Mouse (Mus musculus): Measurements from ENCODE around the gene Syce1l.

The Syce1l gene

DNA sequence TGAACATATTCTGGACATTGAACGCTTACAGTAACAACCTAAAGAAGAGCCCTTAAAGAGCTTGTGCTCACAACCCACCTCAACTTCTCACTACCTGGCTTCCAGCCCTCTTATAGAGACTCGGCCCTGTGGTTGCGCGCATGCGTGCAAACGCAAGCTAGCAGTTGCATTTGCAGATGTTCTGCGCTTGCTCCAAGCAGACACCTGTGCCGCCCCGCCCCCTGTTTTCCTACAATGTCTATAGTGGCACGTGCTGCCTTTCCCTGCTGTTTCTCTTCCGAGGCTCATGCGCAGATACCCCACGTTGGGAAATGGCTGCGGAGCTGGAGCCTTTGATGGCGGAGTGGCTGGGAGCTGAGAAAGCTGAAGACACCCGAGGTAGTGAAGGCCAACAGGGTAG lies at the start of gene Syce1l:
Gene Syce1l, plus strand, starts transcription at position 288 of the 400 bp plus-strand sequence.
- DNase-seq (ENCODE audit: low read depth), result no peak

DNA sequence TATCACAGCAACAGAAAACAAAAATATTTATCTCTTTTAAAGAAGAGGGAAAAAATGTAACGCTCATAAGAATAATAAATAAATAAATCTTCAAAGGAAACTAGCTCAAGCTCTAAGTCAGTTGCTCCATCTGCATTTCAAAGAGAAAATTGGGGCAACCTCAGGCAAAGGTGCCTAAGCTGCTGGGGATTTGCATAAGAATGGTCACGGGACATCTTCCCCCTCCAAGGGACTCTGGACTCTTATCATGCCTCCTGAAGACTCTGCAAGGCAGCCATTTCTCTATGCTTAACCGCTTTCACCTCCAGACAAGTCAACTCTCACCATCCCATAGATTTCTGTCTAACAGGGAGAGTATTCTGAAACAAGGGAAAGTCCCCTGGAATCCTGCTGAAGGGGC lies 44.6 kb upstream of the Syce1l start:
- no peak for DNase-seq (ENCODE audit: low read depth)

- DNase-seq (ENCODE audit: low read depth), result peak; percentile 24
These were observed 10.4 kb upstream of the Syce1l start for GRCm38 (mm10) chr8:113632634-113633033.

GRCm38 (mm10) chr8:113634161-113634560 lies 8.9 kb upstream of the Syce1l start:
- no peak for DNase-seq (ENCODE audit: low read depth)

DNA sequence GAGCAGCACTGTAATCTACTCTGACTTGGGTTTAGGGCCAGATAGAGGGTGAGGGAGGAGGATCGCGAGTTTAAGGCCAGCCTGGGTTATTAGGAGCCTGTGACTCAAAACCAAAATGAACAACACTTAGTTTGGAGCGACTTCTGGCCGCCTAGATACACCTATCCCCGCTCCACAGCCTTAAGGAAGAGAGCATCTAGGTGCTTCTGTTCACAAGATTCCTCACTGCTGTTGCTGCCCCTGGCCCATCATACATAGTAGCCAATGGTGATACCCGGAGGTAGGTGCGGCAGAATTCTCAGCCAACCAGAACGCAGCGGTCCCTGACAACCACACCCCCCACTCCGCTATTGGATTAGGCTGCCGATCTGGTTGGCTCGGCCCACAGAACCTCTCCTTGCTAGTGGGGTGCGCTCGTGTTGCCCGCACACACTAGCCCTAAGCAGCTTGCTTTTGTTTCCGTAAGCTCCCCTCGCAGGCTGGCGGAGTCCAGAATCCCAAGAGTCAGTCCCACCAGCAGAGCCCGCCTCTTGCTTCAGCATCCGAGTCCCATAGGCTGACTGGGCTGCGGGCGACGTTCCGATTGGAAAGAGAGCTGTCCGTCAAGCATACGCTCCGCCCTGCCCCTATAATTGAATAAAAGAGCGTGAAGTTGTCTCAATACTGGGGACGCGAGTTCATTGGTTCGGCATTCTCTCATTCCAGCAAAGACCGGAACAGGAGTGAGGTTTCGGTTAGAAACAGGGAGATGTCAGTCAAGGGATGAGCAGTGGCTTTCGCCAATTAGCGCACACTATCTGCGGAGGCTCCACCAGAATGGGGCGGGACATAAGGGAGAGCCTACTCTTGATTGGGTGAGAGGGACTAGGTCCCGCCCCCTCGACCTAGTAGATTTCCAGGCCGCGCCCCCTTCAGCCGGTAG lies 8.1 kb upstream of the Syce1l start, which contains the start of gene Mon1b:
Gene Mon1b, plus strand, starts transcription at position 918 of the 922 bp plus-strand sequence.
- peak; percentile 91 for DNase-seq (ENCODE audit: low read depth)

GRCm38 (mm10) chr8:113635592-113636279 lies 7.3 kb upstream of the Syce1l start:
- peak; percentile 78 for DNase-seq (ENCODE audit: low read depth)

- peak; percentile 15 for DNase-seq (ENCODE audit: low read depth)
These were observed 6.8 kb upstream of the Syce1l start for GRCm38 (mm10) chr8:113636280-113636628.

DNA sequence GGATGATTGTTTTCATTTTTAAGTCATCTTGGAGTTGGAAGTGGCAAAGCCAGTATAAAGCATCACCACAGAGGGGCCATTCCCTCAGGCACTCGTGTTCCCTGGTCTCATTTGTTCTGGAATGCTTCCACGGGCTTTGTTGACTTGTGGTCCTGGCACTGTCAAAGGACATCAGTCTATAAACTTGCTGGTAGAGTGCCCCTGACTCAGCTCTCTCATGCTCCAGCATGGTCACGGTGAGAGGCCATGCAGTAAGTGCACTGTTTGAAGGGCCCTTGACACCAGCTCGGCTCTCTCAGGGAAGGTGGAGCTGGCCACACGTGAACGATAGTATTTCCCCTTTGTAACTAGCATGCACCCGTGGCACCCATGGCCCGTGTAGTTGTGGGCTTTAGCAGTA lies 2.7 kb upstream of the Syce1l start:
- DNase-seq (ENCODE audit: low read depth), result no peak

- DNase-seq (ENCODE audit: low read depth), result no peak
These were observed 632 bp downstream of the Syce1l start for GRCm38 (mm10) chr8:113643479-113644210.

DNA sequence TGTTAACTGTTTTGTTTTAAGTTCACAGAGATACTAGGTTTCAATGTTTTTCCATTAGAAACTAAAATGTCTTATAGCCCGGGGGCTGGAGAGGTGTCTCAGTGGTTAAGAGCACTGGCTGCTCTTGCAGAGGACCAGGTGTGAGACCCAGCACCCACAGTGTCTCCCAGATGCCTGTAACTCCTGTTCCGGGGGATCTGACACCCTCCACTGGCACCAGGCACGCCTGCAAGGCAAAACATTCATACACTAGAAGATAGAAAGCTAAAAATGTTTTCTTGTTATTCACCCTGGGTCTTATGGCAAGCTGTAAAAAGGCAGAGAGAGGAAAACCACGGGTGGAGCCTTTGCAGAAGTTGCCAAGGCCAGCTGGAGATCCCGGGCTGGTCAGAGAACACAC lies 2.2 kb downstream of the Syce1l start:
- no peak for DNase-seq (ENCODE audit: low read depth)

GRCm38 (mm10) chr8:113652450-113652849 lies 9.4 kb downstream of the Syce1l start:
- DNase-seq (ENCODE audit: low read depth), result no peak

- DNase-seq (ENCODE audit: low read depth), result no peak
These were observed 10.1 kb downstream of the Syce1l start for GRCm38 (mm10) chr8:113653151-113653550.

DNA sequence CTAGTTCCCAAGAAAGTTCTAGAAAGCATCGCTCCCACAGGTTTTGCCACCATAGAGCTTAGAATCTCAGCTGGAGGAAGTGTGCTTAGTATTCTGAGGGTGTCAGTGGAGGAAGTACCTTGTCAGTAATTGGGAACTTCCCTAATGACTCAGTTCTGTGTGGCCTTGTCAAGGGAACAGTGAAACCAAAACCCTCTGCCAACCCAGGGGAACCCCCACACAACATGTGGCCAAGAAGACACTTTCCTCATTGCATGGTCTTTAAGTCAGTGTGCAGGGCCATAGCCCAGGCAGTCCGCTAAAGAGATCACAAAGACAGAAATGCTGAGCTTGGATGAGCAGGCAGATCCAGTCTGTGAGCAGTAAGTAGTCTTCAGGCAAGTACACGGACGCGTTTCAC lies 13.1 kb downstream of the Syce1l start:
- DNase-seq (ENCODE audit: low read depth), result no peak

- DNase-seq (ENCODE audit: low read depth), result no peak
These were observed 13.8 kb downstream of the Syce1l start for GRCm38 (mm10) chr8:113656681-113657298.

- no peak for DNase-seq (ENCODE audit: low read depth)
These were observed 17.1 kb downstream of the Syce1l start for GRCm38 (mm10) chr8:113660128-113660527.

DNA sequence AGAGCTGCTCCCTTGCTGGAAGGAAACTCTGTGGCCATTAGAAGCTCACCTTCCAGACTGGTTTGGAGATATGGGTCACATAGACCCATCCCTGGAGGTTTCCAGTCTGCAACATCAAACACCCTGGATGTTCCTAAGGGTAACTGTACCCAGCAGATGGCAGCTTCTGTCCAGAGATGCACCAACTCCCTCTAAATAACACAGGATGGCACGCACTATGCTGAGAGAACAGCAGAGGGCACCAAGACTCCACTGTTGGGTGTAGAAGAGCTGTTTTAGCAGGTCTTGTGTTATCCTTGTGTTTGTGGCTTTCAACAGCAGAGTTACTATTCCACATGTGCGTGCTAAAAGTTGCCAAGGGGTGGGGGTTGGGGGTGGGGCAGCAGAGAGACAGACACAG lies 21.5 kb downstream of the Syce1l start:
- no peak for DNase-seq (ENCODE audit: low read depth)

DNA sequence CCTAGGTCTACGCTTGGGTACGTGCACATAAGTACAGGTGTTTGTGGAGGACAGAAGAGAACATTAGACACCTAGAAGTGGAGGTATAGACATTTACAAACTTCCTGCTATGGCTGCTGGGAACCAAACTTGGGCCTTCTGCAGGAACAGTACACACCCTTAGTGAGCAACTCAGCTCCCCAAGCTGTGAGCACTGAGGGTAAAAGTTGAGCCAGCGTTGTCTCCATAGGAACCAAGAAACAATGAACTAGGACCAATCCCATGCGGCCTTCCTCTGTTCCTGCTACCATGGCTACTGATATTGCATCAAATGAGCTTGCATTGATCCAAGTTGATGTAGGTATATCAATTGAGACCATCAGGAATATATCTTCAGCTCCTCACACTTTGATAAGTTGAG lies 22.0 kb downstream of the Syce1l start:
- no peak for DNase-seq (ENCODE audit: low read depth)

- DNase-seq (ENCODE audit: low read depth), result no peak
These were observed 22.9 kb downstream of the Syce1l start for GRCm38 (mm10) chr8:113665951-113666350.

DNA sequence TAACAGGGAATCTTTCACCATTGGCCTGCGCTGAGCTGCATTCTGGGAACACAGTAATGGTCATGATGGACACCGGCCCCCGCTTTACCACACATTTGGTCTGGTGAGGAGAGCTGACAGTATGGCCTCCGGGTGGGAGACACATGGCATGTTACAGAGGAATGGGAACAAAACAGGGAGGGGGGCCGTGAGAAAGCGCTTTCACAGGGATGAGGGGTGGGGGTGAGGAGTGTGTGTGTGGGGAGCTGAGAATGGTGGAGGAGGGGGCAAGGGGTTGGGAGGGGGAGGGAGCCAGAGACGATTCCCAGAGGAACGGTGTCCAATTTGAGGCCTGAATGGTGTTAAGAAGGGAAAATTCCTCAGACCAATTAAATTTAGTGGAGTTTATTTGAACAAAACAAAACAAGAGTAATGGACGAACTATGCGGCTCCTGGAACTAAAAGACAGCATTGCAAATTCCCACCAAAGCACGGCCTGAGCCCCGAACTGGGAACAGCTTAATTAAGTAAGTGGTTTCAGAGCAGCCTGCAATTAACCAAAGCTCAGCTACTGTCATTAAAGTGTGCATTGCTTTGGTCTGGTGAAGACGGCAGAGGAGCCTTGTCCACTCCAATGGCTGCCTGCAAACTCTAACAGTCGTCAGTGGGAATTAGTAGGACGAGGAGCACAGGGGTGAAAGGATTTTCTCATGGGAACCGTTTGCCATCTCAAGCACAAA lies 23.9 kb downstream of the Syce1l start:
- DNase-seq (ENCODE audit: low read depth), result no peak

GRCm38 (mm10) chr8:113669924-113670323 lies 26.9 kb downstream of the Syce1l start:
- DNase-seq (ENCODE audit: low read depth), result no peak

- DNase-seq (ENCODE audit: low read depth), result no peak
These were observed 29.7 kb downstream of the Syce1l start for GRCm38 (mm10) chr8:113672599-113673255.

Measured in c-Kit-positive CD71-positive TER-119-negative erythroid progenitor cells, embryonic 14.5 days (primary cell).